In the genomic region with DNA sequence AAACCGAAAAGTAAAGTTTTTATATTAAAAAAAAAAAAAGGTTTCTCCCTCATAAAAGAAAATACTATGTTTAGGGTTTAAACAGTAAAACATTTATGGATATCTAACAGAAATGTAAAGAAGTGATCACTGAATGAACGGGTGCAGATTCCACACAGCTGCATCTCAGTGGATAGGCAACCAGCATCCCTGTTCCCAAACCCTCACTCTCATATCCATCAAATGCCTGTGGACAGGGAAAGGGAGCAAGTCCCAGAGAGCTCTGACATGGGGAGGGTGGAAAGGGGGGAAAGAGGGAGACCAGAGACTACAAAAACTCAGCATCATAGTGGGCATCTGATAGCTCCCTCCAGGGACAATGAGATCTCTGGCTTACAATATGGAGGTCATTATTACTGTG, we compare ENCODE assay signal across 18 mouse cellular contexts.
"Had no signal": no experiment of that assay in that cellular context is flagged by ENCODE, and none has a peak within 500 bp of the region (broad histone marks: within the 10 kb centered on the region; RNA-seq: fewer than 3 reads in every experiment).

No protein-coding gene starts in this region.

- H3K4me3 ChIP-seq: midbrain, embryonic 10.5 days; midbrain, embryonic 13.5 days; myocyte; neural tube, embryonic 13.5 days; neural tube, embryonic 15.5 days had no signal

- H3K36me3 ChIP-seq: midbrain, embryonic 10.5 days; midbrain, embryonic 13.5 days; neural tube, embryonic 13.5 days; neural tube, embryonic 15.5 days had no signal

- H3K27ac ChIP-seq: midbrain, embryonic 10.5 days; midbrain, embryonic 13.5 days; neural tube, embryonic 13.5 days; neural tube, embryonic 15.5 days had no signal

- H3K27me3 ChIP-seq: midbrain, embryonic 13.5 days; neural tube, embryonic 13.5 days; neural tube, embryonic 15.5 days had no signal

- H3K4me1 ChIP-seq: midbrain, embryonic 13.5 days; neural tube, embryonic 13.5 days; neural tube, embryonic 15.5 days had no signal

- H3K9me3 ChIP-seq: midbrain, embryonic 10.5 days; midbrain, embryonic 13.5 days; neural tube, embryonic 13.5 days; neural tube, embryonic 15.5 days had no signal

- ATAC-seq: midbrain, embryonic 13.5 days; midbrain, embryonic 16.5 days had no signal

- H3K9ac ChIP-seq: lung, embryonic 14.5 days; midbrain, embryonic 13.5 days; neural tube, embryonic 13.5 days; neural tube, embryonic 15.5 days had no signal

- DNase-seq: lung, adult 18-20 months; lung, embryonic 14.5 days; lung, postnatal 10 days; lung, postnatal 4 days; retina, postnatal 1 day; right cerebral cortex, adult 18-20 months; right cerebral cortex, postnatal 25 days; right cerebral cortex, postnatal 4 days; spleen, adult 18-20 months; thymus, adult 18-20 months; thymus, postnatal 25 days; thymus, postnatal 4 days had no signal

- H3K4me2 ChIP-seq: lung, embryonic 14.5 days; midbrain, embryonic 13.5 days; neural tube, embryonic 13.5 days; neural tube, embryonic 15.5 days had no signal
